Mouse (Mus musculus) hindbrain, embryonic 11.5 days (tissue): ENCODE data around the gene Tmem251. TPM values are rescaled to one million over a fixed set of nuclear protein-coding genes. Genes with fewer than 3 reads are reported as not detected.

Source experiments
- ATAC-seq: fragments of 200-750 bp; cut with Nextera tagmentation; 2 replicates; pipeline ENCODE4 v1.8.0; 2017; ENCODE audit warnings: mild to moderate bottlenecking, moderate TSS enrichment, moderate library complexity; ENCODE audit not compliant: low FRiP score
- DNase-seq: peaks from one replicate; pipeline ENCODE4 v3.0.0-alpha.2; 2015; ENCODE audit warnings: low spot score
- H3K27ac ChIP-seq: fragments of 300-500 bp; sonication (generic); 2 replicates; pipeline ENCODE4 v1.5.1; 2014; ENCODE audit warnings: mild to moderate bottlenecking, low read depth, low read length
- H3K27me3 ChIP-seq: fragments of 300-500 bp; sonication (generic); 2 replicates; pipeline ENCODE4 v1.6.1; 2014; ENCODE audit warnings: mild to moderate bottlenecking, low read length, moderate library complexity, mixed read lengths; ENCODE audit not compliant: control insufficient read depth, insufficient read depth
- H3K36me3 ChIP-seq: fragments of 300-500 bp; sonication (generic); 2 replicates; pipeline ENCODE4 v1.6.1; 2014; ENCODE audit warnings: mild to moderate bottlenecking, low read length, moderate library complexity, mixed read lengths; ENCODE audit not compliant: control insufficient read depth, insufficient read depth
- H3K4me1 ChIP-seq: fragments of 300-500 bp; sonication (generic); replicated peaks from 2 replicates; pipeline ENCODE4 v1.6.1; 2014; ENCODE audit warnings: low read length, mixed read lengths; ENCODE audit not compliant: control insufficient read depth, insufficient read depth
- H3K4me2 ChIP-seq: fragments of 300-500 bp; sonication (generic); replicated peaks from 2 replicates; pipeline ENCODE4 v1.6.1; 2014; ENCODE audit warnings: mild to moderate bottlenecking, low read depth, low read length
- H3K4me3 ChIP-seq: fragments of 300-500 bp; sonication (generic); 2 replicates; pipeline ENCODE4 v1.5.1; 2014; ENCODE audit warnings: low read depth, low read length
- H3K9ac ChIP-seq: fragments of 300-500 bp; sonication (generic); 2 replicates; pipeline ENCODE4 v1.6.1; 2014; ENCODE audit warnings: low read depth, low read length
- H3K9me3 ChIP-seq: fragments of 300-500 bp; sonication (generic); 2 replicates; pipeline ENCODE4 v1.6.1; 2016; ENCODE audit warnings: low read length; ENCODE audit not compliant: control insufficient read depth
- WGBS: fragments of 180-500 bp; shearing (Covaris S2); extraction: QIAGEN DNeasy Blood & Tissue Kit; methylation state at CpG from one replicate; pipeline ENCODE4 v1.1.7; 2014; 5-methylcytosine and 5-hydroxymethylcytosine counted together
- polyA plus RNA-seq: library from polyadenylated mRNA; unstranded; fragments of >200 nt; fragmentation: Nextera tagmentation; extraction: Ambion mirVana; gene quantifications from 2 replicates; pipeline ENCODE4 v1.2.1, GENCODE M21; 2014

Tmem251 gene
- 10.8 and 11.3 TPM in 2 replicates for polyA plus RNA-seq

GRCm38 (mm10) chr12:102743589-102744574 is at the start of gene Tmem251, which contains the start of gene Moap1:
Gene Tmem251 (plus strand): TSS chr12:102743762.
Gene Moap1 (minus strand): TSS chr12:102743661.
- ATAC-seq: peak; percentile 97
- Histone ChIP-seq H3K4me3 (peak within 1 kb of the TSS; percentile 86), H3K9me3 (no peaks in the 10 kb centered on the region), H3K27ac (peak within 1 kb of the TSS; percentile 89), H3K36me3 (no peaks in the 10 kb centered on the region), H3K4me2 (peak within 1 kb of the TSS; percentile 80), H3K27me3 (no peaks in the 10 kb centered on the region), H3K9ac (peak within 1 kb of the TSS; percentile 84), H3K4me1 (peaks cover 6% of the 10 kb centered on the region; the same call in 1 of the 2 replicates)
- DNase-seq: peak; percentile 92
- under 1% methylated on average over 56 of the region's 63 CpGs for WGBS

GRCm38 (mm10) chr12:102695369-102696239 is 48.0 kb upstream of the Tmem251 start:
- Histone ChIP-seq H3K9me3 (no peaks in the 10 kb centered on the region), H3K9ac (no peak overlapping the region), H3K4me2 (no peak overlapping the region), H3K27me3 (no peaks in the 10 kb centered on the region), H3K4me3 (no peak overlapping the region), H3K27ac (no peak overlapping the region), H3K36me3 (no peaks in the 10 kb centered on the region), H3K4me1 (peaks cover 18% of the 10 kb centered on the region)
- WGBS: 53% methylated on average over 18 of the region's 18 CpGs
- no peak for DNase-seq
- no peak for ATAC-seq

- H3K27ac ChIP-seq: no peak overlapping the region
Measured at GRCm38 (mm10) chr12:102696635-102697354, 46.8 kb upstream of the Tmem251 start.

DNA sequence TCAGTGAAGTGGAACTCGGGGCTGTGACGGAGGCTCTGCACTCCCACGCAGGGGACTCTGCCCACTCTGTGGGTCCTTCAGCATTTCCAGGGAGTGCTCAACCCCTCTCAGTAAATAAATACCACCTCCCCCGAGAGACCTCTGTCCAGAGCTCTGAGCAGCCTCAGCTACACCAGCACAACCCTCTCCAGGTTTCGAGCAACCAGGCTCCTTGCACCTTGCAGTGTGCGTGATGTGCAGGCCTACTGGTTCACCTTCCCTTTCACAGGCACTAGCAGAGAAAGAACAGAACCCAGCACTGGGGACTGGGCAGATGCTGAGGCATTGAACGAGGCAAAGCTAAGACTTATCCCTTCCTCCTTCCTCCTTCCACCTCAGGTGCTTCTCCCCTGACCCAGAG is 46.2 kb upstream of the Tmem251 start:
- Histone ChIP-seq H3K9ac (no peak overlapping the region), H3K4me1 (peaks cover 18% of the 10 kb centered on the region), H3K27ac (peak overlapping the region; percentile 77; the same call in 1 of the 2 replicates)

More at GRCm38 (mm10) chr12:102696635-102697354, 46.8 kb upstream of the Tmem251 start:
- H3K27me3 ChIP-seq: no peaks in the 10 kb centered on the region
- H3K36me3 ChIP-seq: no peaks in the 10 kb centered on the region
- no peak overlapping the region for H3K4me3 ChIP-seq
- ATAC-seq (no peak), DNase-seq (no peak)
- WGBS: 88% methylated on average over 14 of the region's 14 CpGs
- H3K9ac ChIP-seq: no peak overlapping the region
- no peak overlapping the region for H3K4me2 ChIP-seq
- peaks cover 16% of the 10 kb centered on the region for H3K4me1 ChIP-seq
- no peaks in the 10 kb centered on the region for H3K9me3 ChIP-seq

GRCm38 (mm10) chr12:102698089-102698684 is 45.4 kb upstream of the Tmem251 start:
- Histone ChIP-seq H3K27ac (peak overlapping the region; percentile 77), H3K36me3 (no peaks in the 10 kb centered on the region), H3K4me2 (peak overlapping the region; percentile 5), H3K9me3 (no peaks in the 10 kb centered on the region), H3K27me3 (no peaks in the 10 kb centered on the region), H3K9ac (peak overlapping the region; percentile 37), H3K4me3 (no peak overlapping the region), H3K4me1 (peaks cover 20% of the 10 kb centered on the region)
- ATAC-seq (peak; percentile 71), DNase-seq (peak; percentile 56)
- WGBS: 0% methylated on average over 1 of the region's 1 CpGs

More for the DNA sequence above, 46.2 kb upstream of the Tmem251 start:
- WGBS: 78% methylated on average over 7 of the region's 7 CpGs
- DNase-seq: no peak
- ATAC-seq: no peak
- no peak overlapping the region for H3K4me2 ChIP-seq
- no peak overlapping the region for H3K4me3 ChIP-seq
- no peaks in the 10 kb centered on the region for H3K36me3 ChIP-seq
- no peaks in the 10 kb centered on the region for H3K9me3 ChIP-seq
- H3K27me3 ChIP-seq: no peaks in the 10 kb centered on the region

- no peaks in the 10 kb centered on the region for H3K9me3 ChIP-seq
- WGBS: 20% methylated on average over 1 of the region's 1 CpGs
- H3K27me3 ChIP-seq: no peaks in the 10 kb centered on the region
- ATAC-seq (no peak), DNase-seq (no peak)
- peaks cover 23% of the 10 kb centered on the region for H3K4me1 ChIP-seq
- no peaks in the 10 kb centered on the region for H3K36me3 ChIP-seq
- no peak overlapping the region for H3K4me2 ChIP-seq
- peak overlapping the region; percentile 77 for H3K27ac ChIP-seq
- H3K4me3 ChIP-seq: no peak overlapping the region
- 0 out of 2 replicates have a peak overlapping the region, but pooled peaks have one; percentile 23 for H3K9ac ChIP-seq
Measured at GRCm38 (mm10) chr12:102699156-102699555, 44.4 kb upstream of the Tmem251 start.

DNA sequence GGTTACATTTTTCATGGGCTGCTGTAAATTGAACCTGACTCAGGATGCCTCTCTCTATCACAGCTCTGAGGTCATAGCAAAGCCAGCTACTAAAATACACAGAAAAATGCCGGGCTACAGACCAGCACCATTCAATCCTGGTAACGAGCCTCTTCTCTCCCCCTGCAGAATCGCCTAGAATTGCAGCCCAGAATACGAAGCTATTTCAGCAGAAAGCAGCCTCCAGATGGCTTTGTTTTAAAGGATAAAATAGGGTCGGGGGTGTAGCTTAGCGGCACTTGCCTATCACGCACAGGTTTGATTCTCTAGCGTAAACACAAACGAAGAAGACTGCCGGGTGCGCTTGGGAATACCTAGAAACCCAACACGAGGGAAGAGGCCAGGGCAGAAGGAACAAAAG is 43.1 kb upstream of the Tmem251 start:
- Histone ChIP-seq H3K27ac (no peak overlapping the region), H3K36me3 (no peaks in the 10 kb centered on the region), H3K27me3 (no peaks in the 10 kb centered on the region), H3K4me1 (peaks cover 24% of the 10 kb centered on the region), H3K9ac (no peak overlapping the region), H3K9me3 (no peaks in the 10 kb centered on the region), H3K4me3 (no peak overlapping the region), H3K4me2 (no peak overlapping the region)
- ATAC-seq (no peak), DNase-seq (no peak)
- 79% methylated on average over 12 of the region's 12 CpGs for WGBS
